Mouse (Mus musculus) left cerebral cortex, postnatal 36 days (tissue): ENCODE measurements around the gene Tnfsf10. TPM values are rescaled to one million over a fixed set of nuclear protein-coding genes. Genes with fewer than 3 reads are reported as not detected.
A peak's percentile ranks its signal among the peaks of the same experiment; 100 is the strongest.
"Not testable (repeated sequence)": the region's sequence is repeated elsewhere in the genome, so short reads cannot be mapped to it uniquely, and the experiment has no call there.

Source experiments
- DNase-seq, 2 experiments: peaks; one replicate each; pipeline ENCODE4 v3.0.0; 2021 to 2022; ENCODE audit warnings: low spot score in 2 of 2, mixed read lengths in 1 of 2
- intact Hi-C: fragments of 180-260 bp; cut with DNase I; formaldehyde crosslinking; loops from one replicate; pipeline ENCODE4 v1.15.1; 2025
- total RNA-seq, 2 experiments: library from RNA; stranded (reverse); gene quantifications; 2 replicates each; pipeline ENCODE4 v1.2.3; 2021

Gene Tnfsf10
- total RNA-seq, result 1 to 10 TPM; 1.1 to 1.5 TPM

GRCm38 (mm10) chr3:27316559-27317287 is at the start of gene Tnfsf10:
Tnfsf10 (plus strand) TSS chr3:27317028.
- intact Hi-C loops, result no loop called here

GRCm38 (mm10) chr3:27267327-27267726 is 49.5 kb upstream of the Tnfsf10 start:
- intact Hi-C loops, result no loop called here
- no peak for DNase-seq

More at GRCm38 (mm10) chr3:27316559-27317287, at the start of gene Tnfsf10:
- no peak for DNase-seq

GRCm38 (mm10) chr3:27267887-27268286 is 48.9 kb upstream of the Tnfsf10 start:
- no peak for DNase-seq
- intact Hi-C loops, result no loop called here

GRCm38 (mm10) chr3:27269151-27269550 is 47.7 kb upstream of the Tnfsf10 start:
- no peak for DNase-seq
- intact Hi-C loops, result no loop called here

GRCm38 (mm10) chr3:27270160-27270962 is 46.5 kb upstream of the Tnfsf10 start:
- DNase-seq, result no peak
- intact Hi-C loops, result no loop called here

- intact Hi-C loops, result no loop called here
Measured at GRCm38 (mm10) chr3:27272926-27273745, 43.7 kb upstream of the Tnfsf10 start.

GRCm38 (mm10) chr3:27279286-27279925 is 37.4 kb upstream of the Tnfsf10 start:
- intact Hi-C loops, result not testable (repeated sequence)

More at GRCm38 (mm10) chr3:27272926-27273745, 43.7 kb upstream of the Tnfsf10 start:
- no peak for DNase-seq

GRCm38 (mm10) chr3:27280280-27280749 is 36.5 kb upstream of the Tnfsf10 start:
- no peak for DNase-seq
- intact Hi-C loops, result no loop called here

More at GRCm38 (mm10) chr3:27279286-27279925, 37.4 kb upstream of the Tnfsf10 start:
- not testable (repeated sequence) for DNase-seq

GRCm38 (mm10) chr3:27283071-27283713 is 33.6 kb upstream of the Tnfsf10 start:
- peak in 1 of 2 experiments; percentile 10 for DNase-seq
- intact Hi-C loops, result no loop called here

- no peak for DNase-seq
- intact Hi-C loops, result no loop called here
Measured at GRCm38 (mm10) chr3:27283796-27284195, 33.0 kb upstream of the Tnfsf10 start.

GRCm38 (mm10) chr3:27284227-27284626 is 32.6 kb upstream of the Tnfsf10 start:
- DNase-seq, result no peak
- intact Hi-C loops, result no loop called here

GRCm38 (mm10) chr3:27285072-27285471 is 31.8 kb upstream of the Tnfsf10 start:
- DNase-seq, result no peak
- intact Hi-C loops, result no loop called here

- intact Hi-C loops, result no loop called here
Measured at GRCm38 (mm10) chr3:27288301-27288700, 28.5 kb upstream of the Tnfsf10 start.

GRCm38 (mm10) chr3:27288909-27289308 is 27.9 kb upstream of the Tnfsf10 start:
- intact Hi-C loops, result no loop called here
- no peak for DNase-seq

More at GRCm38 (mm10) chr3:27288301-27288700, 28.5 kb upstream of the Tnfsf10 start:
- no peak for DNase-seq

- intact Hi-C loops, result no loop called here
- no peak for DNase-seq
Measured at GRCm38 (mm10) chr3:27290285-27290684, 26.5 kb upstream of the Tnfsf10 start.

- intact Hi-C loops, DNase-seq: not testable (repeated sequence)
Measured at GRCm38 (mm10) chr3:27290945-27291344, 25.9 kb upstream of the Tnfsf10 start.

- DNase-seq, intact Hi-C loops: not testable (repeated sequence)
Measured at GRCm38 (mm10) chr3:27291411-27291810, 25.4 kb upstream of the Tnfsf10 start.

GRCm38 (mm10) chr3:27293645-27294385 is 23.0 kb upstream of the Tnfsf10 start:
- intact Hi-C loops, result no loop called here
- no peak for DNase-seq
